Mouse (Mus musculus) hindbrain, embryonic 16.5 days (tissue): ENCODE measurements around the gene Tmem263. TPM values are rescaled to one million over a fixed set of nuclear protein-coding genes. Genes with fewer than 3 reads are reported as not detected.

Experiments used
- ATAC-seq: fragments of 200-750 bp; cut with Nextera tagmentation; 2 replicates; pipeline ENCODE4 v1.8.0; 2017; ENCODE audit warnings: moderate TSS enrichment, moderate library complexity
- H3K27ac ChIP-seq: fragments of 300-500 bp; sonication (generic); 2 replicates; pipeline ENCODE4 v1.5.1; 2014; ENCODE audit warnings: low read depth, mild to moderate bottlenecking, control low read depth, low read length, moderate library complexity
- H3K27me3 ChIP-seq: fragments of 300-500 bp; sonication (generic); replicated peaks from 2 replicates; pipeline ENCODE4 v1.6.1; 2014; ENCODE audit warnings: low read length; ENCODE audit not compliant: control insufficient read depth, insufficient read depth
- H3K36me3 ChIP-seq: fragments of 300-500 bp; sonication (generic); 2 replicates; pipeline ENCODE4 v1.6.1; 2014; ENCODE audit warnings: mild to moderate bottlenecking, low read length, moderate library complexity, mixed read lengths; ENCODE audit not compliant: control insufficient read depth, insufficient read depth
- H3K4me1 ChIP-seq: fragments of 300-500 bp; sonication (generic); 2 replicates; pipeline ENCODE4 v1.6.1; 2014; ENCODE audit warnings: low read depth, low read length; ENCODE audit not compliant: control insufficient read depth, insufficient read depth
- H3K4me2 ChIP-seq: fragments of 300-500 bp; sonication (generic); 2 replicates; pipeline ENCODE4 v1.6.1; 2014; ENCODE audit warnings: mild to moderate bottlenecking, low read length, control low read depth, moderate library complexity
- H3K4me3 ChIP-seq: fragments of 300-500 bp; sonication (generic); 2 replicates; pipeline ENCODE4 v1.5.1; 2014; ENCODE audit warnings: mild to moderate bottlenecking, low read length, control low read depth, moderate library complexity
- H3K9ac ChIP-seq: fragments of 300-500 bp; sonication (generic); 2 replicates; pipeline ENCODE4 v1.6.1; 2014; ENCODE audit warnings: low read depth, mild to moderate bottlenecking, control low read depth, low read length, moderate library complexity
- H3K9me3 ChIP-seq: fragments of 300-500 bp; sonication (generic); 2 replicates; pipeline ENCODE4 v1.6.1; 2014; ENCODE audit warnings: mild to moderate bottlenecking, low read length, moderate library complexity; ENCODE audit not compliant: control insufficient read depth
- WGBS: fragments of 180-500 bp; shearing (Covaris S2); extraction: QIAGEN DNeasy Blood & Tissue Kit; methylation state at CpG from one replicate; pipeline ENCODE4 v1.1.7; 2014; 5-methylcytosine and 5-hydroxymethylcytosine counted together
- polyA plus RNA-seq: library from polyadenylated mRNA; unstranded; fragments of >200 nt; fragmentation: Nextera tagmentation; extraction: Ambion mirVana; gene quantifications from 2 replicates; pipeline ENCODE4 v1.2.1, GENCODE M21; 2015

The Tmem263 gene
- 52.4 and 54.7 TPM in 2 replicates for polyA plus RNA-seq

GRCm38 (mm10) chr10:85102247-85103084, at the start of gene Tmem263, which contains the start of gene Fhl4:
Tmem263 (plus strand) TSS chr10:85102627.
Fhl4 (minus strand) TSS chr10:85102495.
- 1% methylated on average over 39 of the region's 96 CpGs for WGBS
- peak within 1 kb of the TSS; percentile 90 for H3K4me3 ChIP-seq

GRCm38 (mm10) chr10:85054876-85055275, 47.6 kb upstream of the Tmem263 start:
- Histone ChIP-seq H3K4me1 (no peaks in the 10 kb centered on the region), H3K9ac (no peak overlapping the region), H3K4me2 (no peak overlapping the region), H3K27ac (no peak overlapping the region), H3K27me3 (no peaks in the 10 kb centered on the region), H3K4me3 (no peak overlapping the region), H3K9me3 (no peaks in the 10 kb centered on the region), H3K36me3 (no peaks in the 10 kb centered on the region)
- 79% methylated on average over 2 of the region's 2 CpGs for WGBS
- ATAC-seq: no peak

More at GRCm38 (mm10) chr10:85102247-85103084, at the start of gene Tmem263, which contains the start of gene Fhl4:
- peak within 1 kb of the TSS; percentile 92 for H3K9ac ChIP-seq
- peaks cover 18% of the 10 kb centered on the region for H3K4me1 ChIP-seq
- H3K36me3 ChIP-seq: no peaks in the 10 kb centered on the region
- peak within 1 kb of the TSS; percentile 95 for H3K4me2 ChIP-seq
- peak; percentile 96 for ATAC-seq
- H3K27ac ChIP-seq: peak within 1 kb of the TSS; percentile 88
- H3K9me3 ChIP-seq: no peaks in the 10 kb centered on the region
- H3K27me3 ChIP-seq: no peaks in the 10 kb centered on the region

GRCm38 (mm10) chr10:85071605-85072152, 30.7 kb upstream of the Tmem263 start:
- H3K27me3 ChIP-seq: no peaks in the 10 kb centered on the region
- WGBS: 59% methylated on average over 4 of the region's 4 CpGs
- no peak for ATAC-seq
- no peaks in the 10 kb centered on the region for H3K36me3 ChIP-seq
- H3K9ac ChIP-seq: no peak overlapping the region
- no peaks in the 10 kb centered on the region for H3K9me3 ChIP-seq
- no peak overlapping the region for H3K4me3 ChIP-seq
- no peak overlapping the region for H3K4me2 ChIP-seq
- no peaks in the 10 kb centered on the region for H3K4me1 ChIP-seq
- no peak overlapping the region for H3K27ac ChIP-seq

GRCm38 (mm10) chr10:85101841-85102240, 586 bp upstream of the Tmem263 start:
- Histone ChIP-seq H3K4me3 (peak overlapping the region; percentile 90), H3K27ac (peak overlapping the region; percentile 88), H3K9me3 (no peaks in the 10 kb centered on the region), H3K4me2 (peak overlapping the region; percentile 70), H3K9ac (peak overlapping the region; percentile 92), H3K36me3 (no peaks in the 10 kb centered on the region), H3K27me3 (no peaks in the 10 kb centered on the region), H3K4me1 (peaks cover 18% of the 10 kb centered on the region)
- 0% methylated on average over 10 of the region's 10 CpGs for WGBS
- ATAC-seq: peak; percentile 60

GRCm38 (mm10) chr10:85103085-85103885, 858 bp downstream of the Tmem263 start:
- ATAC-seq: peak; percentile 51
- Histone ChIP-seq H3K4me1 (peaks cover 18% of the 10 kb centered on the region), H3K4me2 (peak overlapping the region; percentile 95), H3K4me3 (peak overlapping the region; percentile 90), H3K9me3 (no peaks in the 10 kb centered on the region), H3K27me3 (no peaks in the 10 kb centered on the region), H3K27ac (peak overlapping the region; percentile 87), H3K36me3 (no peaks in the 10 kb centered on the region), H3K9ac (peak overlapping the region; percentile 92)
- WGBS: 1% methylated on average over 34 of the region's 34 CpGs

GRCm38 (mm10) chr10:85114409-85114808, 12.0 kb downstream of the Tmem263 start:
- Histone ChIP-seq H3K9ac (no peak overlapping the region), H3K4me2 (no peak overlapping the region), H3K4me1 (no peaks in the 10 kb centered on the region), H3K9me3 (no peaks in the 10 kb centered on the region), H3K27ac (no peak overlapping the region), H3K36me3 (peaks cover 3% of the 10 kb centered on the region; the same call in 1 of the 2 replicates), H3K4me3 (no peak overlapping the region), H3K27me3 (no peaks in the 10 kb centered on the region)
- no peak for ATAC-seq
- WGBS: 94% methylated on average over 4 of the region's 4 CpGs

GRCm38 (mm10) chr10:85125184-85125583, 22.8 kb downstream of the Tmem263 start:
- Histone ChIP-seq H3K36me3 (peaks cover 11% of the 10 kb centered on the region), H3K4me3 (no peak overlapping the region), H3K4me2 (no peak overlapping the region), H3K9ac (no peak overlapping the region), H3K9me3 (no peaks in the 10 kb centered on the region), H3K4me1 (peaks cover 12% of the 10 kb centered on the region), H3K27ac (no peak overlapping the region), H3K27me3 (no peaks in the 10 kb centered on the region)
- no peak for ATAC-seq
- WGBS: 88% methylated on average over 13 of the region's 13 CpGs

GRCm38 (mm10) chr10:85127395-85128287, 25.2 kb downstream of the Tmem263 start, which contains the start of gene Mterf2:
Mterf2 (minus strand) TSS chr10:85128027.
- WGBS: 8% methylated on average over 20 of the region's 20 CpGs
- no peaks in the 10 kb centered on the region for H3K27me3 ChIP-seq
- ATAC-seq: peak; percentile 100

More at GRCm38 (mm10) chr10:85127395-85128287, 25.2 kb downstream of the Tmem263 start, which contains the start of gene Mterf2:
- peak within 1 kb of the TSS; percentile 69; the same call in 1 of the 2 replicates for H3K27ac ChIP-seq
- H3K9ac ChIP-seq: peak within 1 kb of the TSS; percentile 84
- peak within 1 kb of the TSS; percentile 82 for H3K4me2 ChIP-seq
- H3K36me3 ChIP-seq: peaks cover 2% of the 10 kb centered on the region
- peak within 1 kb of the TSS; percentile 79 for H3K4me3 ChIP-seq
- H3K4me1 ChIP-seq: peaks cover 12% of the 10 kb centered on the region
- H3K9me3 ChIP-seq: no peaks in the 10 kb centered on the region
